Mouse (Mus musculus): ENCODE measurements around the gene Mmgt2. TPM values are rescaled to one million over a fixed set of nuclear protein-coding genes. Genes with fewer than 3 reads are reported as not detected.

The Mmgt2 gene
- polyA plus RNA-seq, 1 experiment from 2014 or later = 42.7 TPM

GRCm38 (mm10) chr11:62636105-62636839, 12.2 kb upstream of the Mmgt2 start:
- H3K4me2 ChIP-seq = no peak overlapping the region
- TF ChIP-seq CTCF (IDR thresholded peaks at IDR 0.05; ENCODE audit: low read depth) = no peak
- no peak overlapping the region for H3K9ac ChIP-seq
- H3K4me1 ChIP-seq (ENCODE audit: insufficient read depth) = peaks cover 7% of the 10 kb centered on the region
- no peak overlapping the region for H3K4me3 ChIP-seq (ENCODE audit: low read depth, low read length)
- H3K36me3 ChIP-seq (ENCODE audit: insufficient read depth) = no peaks in the 10 kb centered on the region
- no peaks in the 10 kb centered on the region for H3K27me3 ChIP-seq (ENCODE audit: insufficient read depth, low read length)
- ATAC-seq (ENCODE audit: insufficient read depth) (no peak), DNase-seq (no peak)
- H3K27ac ChIP-seq (ENCODE audit: low read depth) = no peak overlapping the region; the same call in 1 of the 2 replicates
- WGBS = 62% methylated on average over 11 of the region's 11 CpGs
- no peaks in the 10 kb centered on the region for H3K9me3 ChIP-seq (ENCODE audit: low read depth, low read length)

- DNase-seq (peak; percentile 48), ATAC-seq (ENCODE audit: insufficient read depth) (peak; percentile 68)
- 68% methylated on average over 3 of the region's 3 CpGs for WGBS
- H3K4me1 ChIP-seq (ENCODE audit: insufficient read depth) = peaks cover 7% of the 10 kb centered on the region
- H3K27ac ChIP-seq (ENCODE audit: low read depth) = peak overlapping the region; percentile 25; the same call in 1 of the 2 replicates
- H3K4me3 ChIP-seq (ENCODE audit: low read depth, low read length) = no peak overlapping the region
- no peak overlapping the region for H3K4me2 ChIP-seq
- no peaks in the 10 kb centered on the region for H3K27me3 ChIP-seq (ENCODE audit: insufficient read depth, low read length)
- no peaks in the 10 kb centered on the region for H3K9me3 ChIP-seq (ENCODE audit: low read depth, low read length)
- no peak for TF ChIP-seq CTCF (IDR thresholded peaks at IDR 0.05; ENCODE audit: low read depth)
- no peaks in the 10 kb centered on the region for H3K36me3 ChIP-seq (ENCODE audit: insufficient read depth)
- no peak overlapping the region for H3K9ac ChIP-seq
Measured at GRCm38 (mm10) chr11:62636840-62637221, 11.6 kb upstream of the Mmgt2 start.

GRCm38 (mm10) chr11:62637401-62637800, 11.1 kb upstream of the Mmgt2 start:
- Histone ChIP-seq H3K4me3 (ENCODE audit: low read depth, low read length) (no peak overlapping the region), H3K9ac (no peak overlapping the region), H3K4me1 (ENCODE audit: insufficient read depth) (peaks cover 7% of the 10 kb centered on the region), H3K9me3 (ENCODE audit: low read depth, low read length) (no peaks in the 10 kb centered on the region), H3K36me3 (ENCODE audit: insufficient read depth) (no peaks in the 10 kb centered on the region), H3K27me3 (ENCODE audit: insufficient read depth, low read length) (no peaks in the 10 kb centered on the region), H3K4me2 (no peak overlapping the region), H3K27ac (ENCODE audit: low read depth) (0 out of 2 replicates have a peak overlapping the region, but pooled peaks have one; percentile 25)
- ATAC-seq (ENCODE audit: insufficient read depth) (no peak), DNase-seq (no peak)
- 67% methylated on average over 5 of the region's 5 CpGs for WGBS
- no peak for TF ChIP-seq CTCF (IDR thresholded peaks at IDR 0.05; ENCODE audit: low read depth)

GRCm38 (mm10) chr11:62637806-62638205, 10.7 kb upstream of the Mmgt2 start:
- H3K27ac ChIP-seq (ENCODE audit: low read depth) = no peak overlapping the region
- no peak overlapping the region for H3K4me3 ChIP-seq (ENCODE audit: low read depth, low read length)
- H3K27me3 ChIP-seq (ENCODE audit: insufficient read depth, low read length) = no peaks in the 10 kb centered on the region
- DNase-seq = no peak
- no peak for TF ChIP-seq CTCF (IDR thresholded peaks at IDR 0.05; ENCODE audit: low read depth)
- H3K4me2 ChIP-seq = no peak overlapping the region
- H3K9me3 ChIP-seq (ENCODE audit: low read depth, low read length) = no peaks in the 10 kb centered on the region
- ATAC-seq (ENCODE audit: insufficient read depth) = no peak
- H3K4me1 ChIP-seq (ENCODE audit: insufficient read depth) = peaks cover 7% of the 10 kb centered on the region
- WGBS = 80% methylated on average over 6 of the region's 6 CpGs
- H3K9ac ChIP-seq = no peak overlapping the region
- no peaks in the 10 kb centered on the region for H3K36me3 ChIP-seq (ENCODE audit: insufficient read depth)

GRCm38 (mm10) chr11:62638402-62638801, 10.1 kb upstream of the Mmgt2 start:
- H3K4me1 ChIP-seq (ENCODE audit: insufficient read depth) = peaks cover 11% of the 10 kb centered on the region
- H3K4me3 ChIP-seq (ENCODE audit: low read depth, low read length) = no peak overlapping the region
- no peak overlapping the region for H3K4me2 ChIP-seq
- no peaks in the 10 kb centered on the region for H3K9me3 ChIP-seq (ENCODE audit: low read depth, low read length)
- ATAC-seq (ENCODE audit: insufficient read depth) = no peak
- H3K36me3 ChIP-seq (ENCODE audit: insufficient read depth) = no peaks in the 10 kb centered on the region
- 88% methylated on average over 4 of the region's 4 CpGs for WGBS
- H3K27ac ChIP-seq (ENCODE audit: low read depth) = no peak overlapping the region
- TF ChIP-seq CTCF (IDR thresholded peaks at IDR 0.05; ENCODE audit: low read depth) = no peak
- no peaks in the 10 kb centered on the region for H3K27me3 ChIP-seq (ENCODE audit: insufficient read depth, low read length)
- no peak for DNase-seq
- H3K9ac ChIP-seq = no peak overlapping the region

- Histone ChIP-seq H3K27ac (ENCODE audit: low read depth) (no peak overlapping the region), H3K4me2 (no peak overlapping the region), H3K4me3 (ENCODE audit: low read depth, low read length) (no peak overlapping the region), H3K4me1 (ENCODE audit: insufficient read depth) (peaks cover 26% of the 10 kb centered on the region), H3K9me3 (ENCODE audit: low read depth, low read length) (no peaks in the 10 kb centered on the region), H3K9ac (no peak overlapping the region), H3K27me3 (ENCODE audit: insufficient read depth, low read length) (no peaks in the 10 kb centered on the region), H3K36me3 (ENCODE audit: insufficient read depth) (no peaks in the 10 kb centered on the region)
- ATAC-seq (ENCODE audit: insufficient read depth) (no peak), DNase-seq (no peak)
- TF ChIP-seq CTCF (IDR thresholded peaks at IDR 0.05; ENCODE audit: low read depth) = no peak
- WGBS = 60% methylated on average over 3 of the region's 3 CpGs
Measured at GRCm38 (mm10) chr11:62640378-62640777, 8.1 kb upstream of the Mmgt2 start.

GRCm38 (mm10) chr11:62642023-62642844, 6.2 kb upstream of the Mmgt2 start:
- no peaks in the 10 kb centered on the region for H3K9me3 ChIP-seq (ENCODE audit: low read depth, low read length)
- no peak for TF ChIP-seq CTCF (IDR thresholded peaks at IDR 0.05; ENCODE audit: low read depth)
- no peak for ATAC-seq (ENCODE audit: insufficient read depth)
- H3K4me3 ChIP-seq (ENCODE audit: low read depth, low read length) = no peak overlapping the region
- H3K27ac ChIP-seq (ENCODE audit: low read depth) = peak overlapping the region; percentile 30; the same call in 1 of the 2 replicates
- DNase-seq = peak; percentile 41
- H3K4me1 ChIP-seq (ENCODE audit: insufficient read depth) = peaks cover 36% of the 10 kb centered on the region
- no peaks in the 10 kb centered on the region for H3K27me3 ChIP-seq (ENCODE audit: insufficient read depth, low read length)
- H3K4me2 ChIP-seq = no peak overlapping the region
- no peak overlapping the region; the same call in 1 of the 2 replicates for H3K9ac ChIP-seq
- no peaks in the 10 kb centered on the region for H3K36me3 ChIP-seq (ENCODE audit: insufficient read depth)
- 49% methylated on average over 11 of the region's 11 CpGs for WGBS
